Mouse (Mus musculus): ENCODE measurements around the gene D16Ertd472e.
"Not testable (repeated sequence)": the region's sequence is repeated elsewhere in the genome, so short reads cannot be mapped to it uniquely, and the experiment has no call there.

D16Ertd472e gene

GRCm38 (mm10) chr16:78564110-78564821, 12.2 kb downstream of the D16Ertd472e start:
- no peak for DNase-seq (ENCODE audit: low read depth)

DNA sequence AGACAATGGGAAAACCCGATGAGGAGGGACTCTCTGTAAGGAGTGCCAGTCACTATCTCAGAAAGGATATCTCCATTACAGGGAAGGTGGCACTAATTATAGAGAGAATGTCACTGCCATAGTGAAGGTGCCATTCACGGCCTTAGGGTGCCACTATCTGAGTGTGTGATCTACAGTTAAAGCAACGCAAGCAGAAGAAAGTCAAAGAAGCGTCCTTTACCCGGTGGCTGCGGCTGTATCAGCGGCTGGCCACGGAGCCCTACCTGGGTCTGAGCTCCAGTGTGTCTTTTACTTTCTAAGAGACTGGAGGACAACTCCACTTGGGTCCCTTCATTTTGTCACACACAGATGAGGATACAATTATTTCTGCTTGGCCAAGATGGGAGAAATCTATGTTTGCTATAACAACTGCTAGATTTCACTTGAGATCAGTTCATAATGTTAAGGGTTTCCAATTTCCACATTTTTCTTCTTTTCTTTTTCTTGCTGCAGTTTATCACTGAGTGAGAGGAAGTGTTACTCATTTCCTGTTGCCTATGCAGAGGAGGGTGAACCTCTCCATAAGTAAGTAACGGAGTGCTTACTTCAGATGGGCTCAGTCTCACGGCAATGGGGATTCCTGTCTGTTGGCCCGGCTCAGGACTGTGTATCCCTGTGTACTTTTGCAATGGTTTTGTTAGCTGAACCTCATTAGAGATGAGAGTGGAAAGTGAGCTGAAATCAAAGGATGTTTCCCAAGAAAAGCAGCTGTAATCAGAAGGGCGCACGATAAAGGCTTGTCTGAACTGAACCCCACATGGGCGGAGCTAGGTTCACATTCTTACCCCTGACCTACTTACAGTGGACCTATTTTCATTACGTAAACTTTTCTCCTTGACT, 13.2 kb downstream of the D16Ertd472e start:
- no peak for DNase-seq (ENCODE audit: low read depth)

DNA sequence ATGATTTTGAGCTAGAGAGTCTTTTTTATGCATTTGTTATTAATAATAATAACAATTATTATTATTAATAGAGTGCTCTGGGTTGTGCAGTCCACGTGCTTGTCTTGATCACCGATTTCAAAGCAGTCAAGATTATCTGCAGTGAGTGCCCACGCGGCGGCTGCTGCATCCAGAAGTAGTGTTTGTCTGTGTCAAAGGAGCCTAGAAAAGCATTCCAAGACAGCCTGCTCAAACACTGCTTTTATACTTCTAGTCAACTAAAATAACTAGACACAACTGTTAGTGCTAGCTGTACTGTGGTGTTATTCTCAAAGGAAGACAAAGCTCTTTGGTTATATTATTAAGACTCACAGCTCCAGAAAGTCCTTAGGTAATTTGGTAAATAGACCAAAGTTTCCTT, 15.9 kb downstream of the D16Ertd472e start:
- DNase-seq (ENCODE audit: low read depth): no peak

DNA sequence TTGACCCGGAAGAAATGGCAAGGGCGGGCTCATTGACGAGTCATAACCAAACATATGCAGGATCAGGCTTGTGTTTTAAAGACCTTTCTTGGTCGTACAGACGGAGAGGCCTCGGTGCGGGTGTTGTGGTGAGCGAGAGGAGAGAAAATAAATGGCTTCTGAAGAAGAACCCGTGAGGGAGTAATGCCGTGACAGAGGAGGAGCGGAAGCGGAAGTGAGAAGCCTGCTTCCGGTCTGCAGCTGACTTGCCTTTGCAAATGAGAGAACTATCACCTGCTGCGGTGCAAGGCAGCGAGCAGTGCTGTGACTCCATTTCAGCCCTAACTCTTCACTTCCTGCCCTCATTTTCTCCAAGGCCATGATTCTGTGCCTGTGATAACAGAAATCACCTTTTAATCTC, 16.4 kb downstream of the D16Ertd472e start:
- DNase-seq (ENCODE audit: low read depth): no peak

- DNase-seq (ENCODE audit: low read depth): no peak
Observed at GRCm38 (mm10) chr16:78557573-78557972, 18.9 kb downstream of the D16Ertd472e start.

DNA sequence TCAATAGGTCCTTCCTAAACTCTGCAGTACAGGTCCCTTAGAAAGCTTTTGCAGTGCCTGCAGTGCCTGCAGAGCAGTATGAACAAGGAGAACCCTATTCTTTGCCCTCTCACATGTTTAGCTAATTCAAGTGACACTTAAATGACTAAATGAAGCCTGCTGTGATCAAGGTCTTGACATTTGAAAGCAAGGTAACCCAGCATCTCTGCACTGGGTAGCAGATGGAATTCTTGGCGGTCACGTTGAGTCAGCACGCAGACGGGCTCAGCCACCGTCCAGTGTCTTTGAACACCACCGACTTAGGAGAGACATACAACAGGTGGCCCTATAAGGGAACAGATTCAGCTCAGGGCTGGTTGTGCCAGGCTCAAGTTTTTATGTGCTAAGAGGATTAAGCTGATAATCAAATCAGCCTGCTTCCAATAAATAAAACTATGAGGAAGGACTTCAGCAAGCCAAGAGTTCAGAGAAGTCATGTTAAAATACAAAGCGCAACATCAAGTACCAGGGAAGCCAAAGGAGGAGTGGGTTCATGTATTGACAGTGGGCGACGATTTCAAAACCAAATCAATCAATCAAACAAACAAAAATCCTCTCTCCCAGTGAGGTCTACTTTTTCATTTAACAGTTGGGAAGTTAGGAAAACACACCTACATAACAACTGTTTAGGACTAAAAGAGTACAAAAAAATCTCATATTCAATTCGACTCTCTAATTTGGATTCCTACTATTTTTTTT, 21.4 kb downstream of the D16Ertd472e start:
- DNase-seq (ENCODE audit: low read depth): no peak

- no peak for DNase-seq (ENCODE audit: low read depth)
Observed at GRCm38 (mm10) chr16:78547367-78547766, 29.1 kb downstream of the D16Ertd472e start.

GRCm38 (mm10) chr16:78546529-78546928, 30.0 kb downstream of the D16Ertd472e start:
- no peak for DNase-seq (ENCODE audit: low read depth)

DNA sequence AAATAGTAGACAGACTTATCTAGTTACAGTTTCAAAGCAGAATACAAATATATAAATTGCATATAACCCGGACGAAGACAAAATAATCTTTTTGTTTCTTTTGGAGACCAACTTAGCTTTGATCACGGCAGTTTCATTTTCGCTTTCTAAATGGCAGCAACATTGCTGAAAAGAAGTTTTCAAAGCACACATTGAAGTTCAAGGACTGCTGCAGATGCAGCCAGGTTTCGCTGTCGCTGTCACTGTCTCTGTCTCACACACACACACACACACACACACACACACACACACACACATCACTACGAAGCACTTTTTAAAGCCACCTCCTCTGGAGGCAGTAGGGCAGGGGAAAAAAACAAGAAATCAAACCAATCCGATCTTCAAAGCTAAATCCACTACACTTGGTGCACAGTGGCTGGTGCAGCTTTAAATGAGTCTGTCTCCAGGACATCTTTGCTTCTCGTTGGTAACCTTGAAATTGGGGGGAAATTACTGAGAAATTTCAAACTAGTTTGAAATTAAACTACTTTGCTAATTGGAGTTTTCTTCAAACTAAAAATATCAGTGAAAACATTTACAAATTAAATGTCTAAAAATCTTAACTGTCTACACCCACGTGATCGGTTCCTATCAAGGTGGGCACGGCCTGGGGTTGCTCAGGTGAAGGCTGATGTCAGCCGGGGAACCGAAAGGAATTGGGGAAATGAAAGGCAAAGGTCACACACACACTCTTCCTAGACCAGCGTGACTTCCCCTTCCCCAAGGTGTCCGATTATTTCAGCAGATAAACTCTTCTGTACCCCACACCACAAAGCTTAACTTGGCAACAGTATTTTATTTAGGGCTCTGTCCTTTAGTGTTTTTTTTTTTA, 35.9 kb downstream of the D16Ertd472e start:
- no peak for DNase-seq (ENCODE audit: low read depth)

DNA sequence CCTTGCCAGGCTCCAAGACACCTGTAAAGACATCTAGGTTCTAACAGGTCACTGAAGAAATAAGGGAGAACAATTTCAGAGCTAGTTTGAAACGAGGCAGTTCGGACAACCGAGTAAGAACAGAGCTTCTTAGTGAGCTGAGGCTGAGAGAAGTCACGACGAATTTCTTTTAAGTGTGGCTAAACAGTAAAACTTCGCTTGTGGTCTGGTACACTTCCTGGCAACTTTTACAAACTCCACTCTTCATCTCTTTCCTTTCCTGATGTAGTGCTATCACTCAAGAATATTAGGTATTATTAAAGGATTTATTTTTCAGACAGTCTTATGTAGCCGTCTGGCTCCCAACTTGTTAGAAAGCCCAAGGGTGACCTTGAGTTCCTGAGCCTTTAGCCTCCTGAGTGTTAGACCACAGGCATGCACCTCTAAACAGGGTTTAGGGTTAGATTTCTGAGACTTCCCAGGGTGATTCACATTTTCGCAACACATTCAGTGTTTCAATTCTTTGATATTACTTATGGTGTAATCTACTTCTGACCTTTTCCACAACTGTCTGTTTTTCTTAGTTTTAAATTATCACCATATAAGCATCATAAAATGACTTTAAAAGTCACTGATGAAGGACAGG, 38.6 kb downstream of the D16Ertd472e start:
- no peak for DNase-seq (ENCODE audit: low read depth)

- no peak for DNase-seq (ENCODE audit: low read depth)
Observed at GRCm38 (mm10) chr16:78537322-78537721, 39.2 kb downstream of the D16Ertd472e start.

DNA sequence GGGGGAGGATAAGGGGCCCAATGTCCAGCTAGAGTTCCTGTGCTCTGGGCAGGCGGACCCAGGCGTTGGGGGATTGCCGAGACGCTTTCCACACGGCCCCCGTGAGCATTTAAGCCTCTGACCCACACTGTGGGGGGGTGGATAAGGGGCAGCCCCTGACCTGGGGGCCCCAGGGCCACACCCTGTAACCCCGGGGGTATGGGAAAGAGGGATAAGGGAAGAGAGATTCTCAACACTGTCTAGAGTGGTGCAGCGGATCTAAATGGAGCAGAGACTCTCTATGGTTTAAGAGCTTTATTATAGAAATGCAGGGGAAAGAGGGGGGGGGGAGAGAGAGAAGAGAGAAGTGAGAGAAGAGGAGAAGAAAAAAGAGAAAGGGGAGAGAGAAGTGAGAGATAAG, 42.0 kb downstream of the D16Ertd472e start:
- DNase-seq (ENCODE audit: low read depth): no peak

GRCm38 (mm10) chr16:78531957-78532605, 44.4 kb downstream of the D16Ertd472e start:
- no peak for DNase-seq (ENCODE audit: low read depth)

DNA sequence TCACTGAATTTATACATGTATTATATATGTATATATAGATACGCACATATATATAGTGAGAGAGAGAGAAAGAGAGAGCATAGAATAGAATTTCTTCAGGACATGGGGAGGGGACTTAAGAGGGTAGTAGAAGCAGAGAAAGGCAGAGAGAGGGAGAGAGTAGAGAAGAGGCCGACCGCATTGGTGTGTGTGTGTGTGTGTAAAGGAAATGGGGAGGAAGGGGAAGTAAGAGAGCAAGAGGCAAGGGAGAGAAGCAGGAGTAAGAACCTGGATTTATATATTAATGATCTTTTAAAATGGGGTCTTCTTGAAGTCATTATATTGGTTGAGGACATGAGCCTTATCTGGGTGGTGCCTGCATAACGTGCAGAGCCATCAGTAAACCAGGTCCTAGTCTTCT, 53.5 kb downstream of the D16Ertd472e start:
- DNase-seq (ENCODE audit: low read depth): no peak

DNA sequence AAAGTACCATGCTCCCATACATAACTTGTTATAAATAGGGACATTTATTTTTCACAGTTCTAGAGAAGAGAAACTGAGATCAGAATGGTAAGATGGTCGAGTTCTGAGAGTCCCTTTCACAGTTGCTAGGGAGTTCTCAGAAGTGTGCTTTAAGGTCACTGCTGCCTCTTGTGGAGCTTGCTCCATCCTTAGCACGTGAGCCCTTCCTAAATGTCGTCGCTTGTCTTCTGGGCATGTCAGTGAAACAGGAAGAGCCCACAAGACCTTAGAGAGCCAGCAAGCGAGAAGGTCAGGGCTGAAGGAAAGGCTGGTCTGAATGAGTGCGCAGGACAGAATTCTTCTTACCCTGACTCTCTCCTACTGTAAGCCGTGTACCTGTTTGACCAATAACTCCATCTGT, 57.8 kb downstream of the D16Ertd472e start:
- no peak for DNase-seq (ENCODE audit: low read depth)

- no peak for DNase-seq (ENCODE audit: low read depth)
Observed at GRCm38 (mm10) chr16:78517171-78517570, 59.3 kb downstream of the D16Ertd472e start.

DNA sequence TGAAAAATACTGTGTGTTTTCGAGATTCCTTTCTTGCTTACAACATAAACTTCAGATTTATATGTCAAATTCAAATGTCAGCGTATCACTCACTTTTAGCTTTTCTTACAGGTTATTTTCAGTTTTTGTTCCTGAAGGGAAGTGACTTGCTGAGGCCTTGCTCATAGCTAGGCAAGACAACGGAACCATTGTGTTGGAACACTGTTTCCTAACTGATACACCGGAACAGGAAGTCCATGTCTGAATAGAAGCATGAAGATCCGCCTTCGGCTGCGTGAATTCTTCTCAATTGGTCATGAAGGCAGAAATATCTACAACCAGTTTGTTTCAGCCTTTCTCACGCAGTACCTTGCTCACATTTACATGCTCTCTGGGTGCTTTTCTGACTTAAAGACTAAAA, 65.0 kb downstream of the D16Ertd472e start:
- DNase-seq (ENCODE audit: low read depth): no peak

DNA sequence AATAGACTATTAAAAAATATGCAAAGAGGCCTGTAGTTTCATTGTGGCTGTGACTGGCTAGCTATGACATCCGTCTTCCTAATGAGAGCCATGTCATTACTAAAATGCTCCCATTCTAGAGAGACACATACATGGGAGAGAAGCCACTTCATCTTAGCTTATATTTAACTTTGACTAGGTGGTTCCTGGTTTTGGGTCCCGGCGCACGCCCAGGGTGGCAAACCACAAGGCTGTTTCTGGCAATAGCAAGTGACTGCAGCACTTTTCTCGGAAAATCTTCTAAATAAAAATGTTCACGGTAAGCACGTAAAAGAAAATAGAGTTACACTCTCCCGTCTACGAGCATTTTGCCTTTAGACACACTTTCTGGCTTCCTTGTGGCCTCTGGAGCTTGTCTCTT, 74.0 kb downstream of the D16Ertd472e start:
- no peak for DNase-seq (ENCODE audit: low read depth)

DNA sequence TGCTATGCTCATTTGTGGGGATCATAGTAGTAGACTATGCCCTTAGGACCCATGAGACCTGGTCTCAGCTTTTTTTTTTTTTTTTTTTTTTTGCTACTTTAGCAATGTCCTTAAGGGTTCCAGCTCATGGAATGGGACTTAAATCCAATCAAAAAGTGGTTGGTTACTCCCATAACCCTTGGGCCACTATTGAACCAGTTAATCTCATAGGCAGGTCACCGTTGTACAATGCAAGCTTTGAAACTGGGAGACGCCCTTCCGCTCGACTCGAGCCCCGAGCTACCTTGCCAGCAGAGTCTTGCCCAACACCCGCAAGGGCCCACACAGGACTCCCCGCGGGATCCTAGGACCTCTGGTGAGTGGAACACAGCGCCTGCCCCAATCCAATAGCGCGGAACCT, 83.8 kb downstream of the D16Ertd472e start:
- not testable (repeated sequence) for DNase-seq (ENCODE audit: low read depth)

- DNase-seq (ENCODE audit: low read depth): no peak
Observed at GRCm38 (mm10) chr16:78490779-78491178, 85.7 kb downstream of the D16Ertd472e start.
